Mouse (Mus musculus): ENCODE results near the gene Lin7c. TPM values are rescaled to one million over a fixed set of nuclear protein-coding genes. Genes with fewer than 3 reads are reported as not detected.

Gene Lin7c
- total RNA-seq, 4 experiments from 2014 or later, result 96.1 to 116 (median 102) TPM

- no peak for DNase-seq (ENCODE audit: low spot score in 2 of 2)
Observed at GRCm38 (mm10) chr2:109936410-109936755, 45.7 kb downstream of the Lin7c start.

- DNase-seq (ENCODE audit: low spot score in 2 of 2), result no peak
Observed at GRCm38 (mm10) chr2:109941973-109942444, 51.4 kb downstream of the Lin7c start.

- DNase-seq (ENCODE audit: low spot score in 2 of 2), result peak in 1 of 2 experiments; percentile 38
Observed at GRCm38 (mm10) chr2:109942810-109943570, 52.3 kb downstream of the Lin7c start.

- DNase-seq (ENCODE audit: low spot score in 2 of 2), result no peak
Observed at GRCm38 (mm10) chr2:109944995-109945394, 54.3 kb downstream of the Lin7c start.

GRCm38 (mm10) chr2:109945532-109945931 is 54.9 kb downstream of the Lin7c start:
- DNase-seq (ENCODE audit: low spot score in 2 of 2), result no peak

- no peak for DNase-seq (ENCODE audit: low spot score in 2 of 2)
Observed at GRCm38 (mm10) chr2:109946426-109946825, 55.8 kb downstream of the Lin7c start.

- no peak for DNase-seq (ENCODE audit: low spot score in 2 of 2)
Observed at GRCm38 (mm10) chr2:109949519-109949918, 58.9 kb downstream of the Lin7c start.

- no peak for DNase-seq (ENCODE audit: low spot score in 2 of 2)
Observed at GRCm38 (mm10) chr2:109950311-109950710, 59.7 kb downstream of the Lin7c start.

Other genes starting within 250 kb of the Lin7c start
- 10 to 100 TPM; 24.6 to 32.2 (median 29.8) TPM for gene Bdnf, start 216.2 kb upstream of the Lin7c start, total RNA-seq (2022)
- 10 to 100 TPM; 24.2 to 33.3 (median 29.2) TPM for gene Lgr4, start 26.8 kb downstream of the Lin7c start, total RNA-seq (2022)
- 10 to 100 TPM; 13.4 to 16.5 (median 15.5) TPM for gene Ccdc34, start 127.0 kb downstream of the Lin7c start, total RNA-seq (2022)

Measured in layer of hippocampus, adult 8-10 months (tissue).